Mouse (Mus musculus): ENCODE data around the gene Mrps23.

Gene Mrps23

GRCm38 (mm10) chr11:88203712-88204532 is at the start of gene Mrps23:
TSS of gene Mrps23 (plus strand) at chr11:88204388.
- ATAC-seq (ENCODE audit: insufficient number of reproducible peaks, low FRiP score, low TSS enrichment) = peak; percentile 96

- ATAC-seq (ENCODE audit: insufficient number of reproducible peaks, low FRiP score, low TSS enrichment) = no peak
Observed at GRCm38 (mm10) chr11:88154500-88154899, 49.7 kb upstream of the Mrps23 start.

GRCm38 (mm10) chr11:88155451-88155850 is 48.7 kb upstream of the Mrps23 start:
- ATAC-seq (ENCODE audit: insufficient number of reproducible peaks, low FRiP score, low TSS enrichment) = no peak

GRCm38 (mm10) chr11:88155998-88156397 is 48.2 kb upstream of the Mrps23 start:
- no peak for ATAC-seq (ENCODE audit: insufficient number of reproducible peaks, low FRiP score, low TSS enrichment)

GRCm38 (mm10) chr11:88156403-88156802 is 47.8 kb upstream of the Mrps23 start:
- ATAC-seq (ENCODE audit: insufficient number of reproducible peaks, low FRiP score, low TSS enrichment) = no peak

GRCm38 (mm10) chr11:88158842-88159246 is 45.3 kb upstream of the Mrps23 start:
- no peak for ATAC-seq (ENCODE audit: insufficient number of reproducible peaks, low FRiP score, low TSS enrichment)

- no peak for ATAC-seq (ENCODE audit: insufficient number of reproducible peaks, low FRiP score, low TSS enrichment)
Observed at GRCm38 (mm10) chr11:88159389-88159788, 44.8 kb upstream of the Mrps23 start.

- no peak for ATAC-seq (ENCODE audit: insufficient number of reproducible peaks, low FRiP score, low TSS enrichment)
Observed at GRCm38 (mm10) chr11:88160316-88160715, 43.9 kb upstream of the Mrps23 start.

GRCm38 (mm10) chr11:88161051-88161581 is 43.1 kb upstream of the Mrps23 start:
- ATAC-seq (ENCODE audit: insufficient number of reproducible peaks, low FRiP score, low TSS enrichment) = peak; percentile 49; the same call in 1 of the 2 replicates

- ATAC-seq (ENCODE audit: insufficient number of reproducible peaks, low FRiP score, low TSS enrichment) = peak; percentile 81
Observed at GRCm38 (mm10) chr11:88161651-88162362, 42.4 kb upstream of the Mrps23 start.

GRCm38 (mm10) chr11:88162740-88163139 is 41.4 kb upstream of the Mrps23 start:
- no peak for ATAC-seq (ENCODE audit: insufficient number of reproducible peaks, low FRiP score, low TSS enrichment)

- no peak for ATAC-seq (ENCODE audit: insufficient number of reproducible peaks, low FRiP score, low TSS enrichment)
Observed at GRCm38 (mm10) chr11:88164213-88164723, 39.9 kb upstream of the Mrps23 start.

- ATAC-seq (ENCODE audit: insufficient number of reproducible peaks, low FRiP score, low TSS enrichment) = no peak
Observed at GRCm38 (mm10) chr11:88164801-88165377, 39.3 kb upstream of the Mrps23 start.

GRCm38 (mm10) chr11:88165683-88166364 is 38.4 kb upstream of the Mrps23 start:
- ATAC-seq (ENCODE audit: insufficient number of reproducible peaks, low FRiP score, low TSS enrichment) = no peak

- ATAC-seq (ENCODE audit: insufficient number of reproducible peaks, low FRiP score, low TSS enrichment) = no peak
Observed at GRCm38 (mm10) chr11:88166471-88166870, 37.7 kb upstream of the Mrps23 start.

GRCm38 (mm10) chr11:88168611-88169010 is 35.6 kb upstream of the Mrps23 start:
- no peak for ATAC-seq (ENCODE audit: insufficient number of reproducible peaks, low FRiP score, low TSS enrichment)

GRCm38 (mm10) chr11:88169531-88170040 is 34.6 kb upstream of the Mrps23 start:
- ATAC-seq (ENCODE audit: insufficient number of reproducible peaks, low FRiP score, low TSS enrichment) = no peak

GRCm38 (mm10) chr11:88170606-88171005 is 33.6 kb upstream of the Mrps23 start:
- no peak for ATAC-seq (ENCODE audit: insufficient number of reproducible peaks, low FRiP score, low TSS enrichment)

GRCm38 (mm10) chr11:88171876-88172442 is 32.2 kb upstream of the Mrps23 start:
- ATAC-seq (ENCODE audit: insufficient number of reproducible peaks, low FRiP score, low TSS enrichment) = no peak
